Mouse (Mus musculus): ENCODE data around the gene Slc39a8. TPM values are rescaled to one million over a fixed set of nuclear protein-coding genes. Genes with fewer than 3 reads are reported as not detected.

The Slc39a8 gene
- polyA plus RNA-seq, 1 experiment from 2014 or later, result 103 TPM

DNA sequence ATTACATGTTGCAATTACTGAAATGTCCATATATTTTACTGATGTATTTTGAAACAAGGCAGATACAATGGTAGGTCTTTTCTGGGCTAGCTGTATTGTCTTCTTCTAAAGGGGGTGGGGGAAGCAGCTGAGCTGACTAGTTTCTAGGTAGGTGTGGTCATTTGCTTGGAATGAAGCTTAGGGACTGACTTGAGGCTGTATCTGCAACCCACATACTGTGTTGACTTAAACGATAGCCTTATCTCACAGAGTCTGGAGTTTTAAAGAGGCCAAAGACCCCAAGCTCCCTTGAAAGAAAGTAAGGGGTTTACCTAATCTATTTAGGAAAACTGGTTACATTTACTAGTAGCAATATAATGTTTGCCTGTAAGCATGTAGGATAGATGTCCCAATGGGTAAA lies 2.9 kb downstream of the Slc39a8 start:
- peak; percentile 72 for ATAC-seq
- H3K4me3 ChIP-seq, result peak overlapping the region; percentile 85
- no peaks in the 10 kb centered on the region for H3K27me3 ChIP-seq (replicated peaks)
- WGBS (ENCODE audit: insufficient replicate concordance), result 0% methylated on average over 1 of the region's 1 CpGs
- peak overlapping the region; percentile 90 for H3K4me2 ChIP-seq
- peaks cover 39% of the 10 kb centered on the region for H3K36me3 ChIP-seq
- H3K9ac ChIP-seq, result peak overlapping the region; percentile 91
- no peaks in the 10 kb centered on the region for H3K9me3 ChIP-seq (replicated peaks)
- peak overlapping the region; percentile 99 for H3K27ac ChIP-seq
- peaks cover 62% of the 10 kb centered on the region for H3K4me1 ChIP-seq

DNA sequence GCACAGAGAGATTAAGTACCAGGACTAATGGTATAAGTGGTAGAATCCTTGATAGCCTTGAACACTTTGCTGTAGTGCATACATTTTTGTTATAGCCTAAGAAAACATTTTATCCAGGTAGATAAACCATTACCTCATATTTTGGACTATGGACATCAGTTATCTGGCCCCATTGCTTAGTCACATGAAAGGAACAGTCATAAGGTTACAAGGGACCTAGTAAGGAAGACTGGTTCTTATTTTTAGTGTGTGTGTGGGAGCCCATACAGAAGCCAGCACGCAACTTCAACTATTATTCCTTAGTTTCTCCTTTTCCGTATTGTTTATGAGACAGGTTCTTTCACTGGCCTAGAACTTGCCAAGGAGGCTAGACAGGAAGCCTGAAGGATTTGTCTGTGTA lies 7.4 kb downstream of the Slc39a8 start:
- WGBS (ENCODE audit: insufficient replicate concordance), result 95% methylated on average over 2 of the region's 2 CpGs
- peaks cover 75% of the 10 kb centered on the region for H3K36me3 ChIP-seq
- no peak overlapping the region for H3K27ac ChIP-seq
- H3K9ac ChIP-seq, result no peak overlapping the region
- peaks cover 62% of the 10 kb centered on the region for H3K4me1 ChIP-seq
- H3K4me3 ChIP-seq, result no peak overlapping the region
- no peaks in the 10 kb centered on the region for H3K27me3 ChIP-seq (replicated peaks)
- no peaks in the 10 kb centered on the region for H3K9me3 ChIP-seq (replicated peaks)
- no peak overlapping the region for H3K4me2 ChIP-seq
- no peak for ATAC-seq

DNA sequence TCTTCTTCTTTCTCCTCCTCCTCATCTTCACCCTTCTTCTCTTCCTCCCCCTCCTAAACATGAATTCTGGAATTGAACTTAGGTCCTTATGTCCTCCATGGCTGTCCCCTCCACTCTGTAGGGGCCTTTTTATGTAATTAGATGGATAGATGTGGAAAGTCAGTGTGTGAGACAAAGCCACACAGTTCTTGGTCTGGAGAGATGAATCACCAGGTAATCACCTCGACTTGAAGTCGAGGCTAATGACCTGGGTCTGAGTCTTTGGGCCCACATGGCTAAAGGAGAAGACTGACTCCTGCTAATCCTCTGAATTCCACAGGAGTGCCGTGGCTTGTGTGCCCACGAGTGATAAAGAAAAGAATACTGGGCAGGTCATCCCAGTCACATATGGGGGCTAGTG lies 7.8 kb downstream of the Slc39a8 start:
- peaks cover 75% of the 10 kb centered on the region for H3K36me3 ChIP-seq
- 58% methylated on average over 4 of the region's 4 CpGs for WGBS (ENCODE audit: insufficient replicate concordance)
- ATAC-seq, result no peak
- H3K4me3 ChIP-seq, result no peak overlapping the region
- H3K4me1 ChIP-seq, result peaks cover 62% of the 10 kb centered on the region
- H3K9ac ChIP-seq, result no peak overlapping the region
- H3K9me3 ChIP-seq (replicated peaks), result no peaks in the 10 kb centered on the region
- H3K27me3 ChIP-seq (replicated peaks), result no peaks in the 10 kb centered on the region
- H3K27ac ChIP-seq, result no peak overlapping the region
- H3K4me2 ChIP-seq, result no peak overlapping the region

DNA sequence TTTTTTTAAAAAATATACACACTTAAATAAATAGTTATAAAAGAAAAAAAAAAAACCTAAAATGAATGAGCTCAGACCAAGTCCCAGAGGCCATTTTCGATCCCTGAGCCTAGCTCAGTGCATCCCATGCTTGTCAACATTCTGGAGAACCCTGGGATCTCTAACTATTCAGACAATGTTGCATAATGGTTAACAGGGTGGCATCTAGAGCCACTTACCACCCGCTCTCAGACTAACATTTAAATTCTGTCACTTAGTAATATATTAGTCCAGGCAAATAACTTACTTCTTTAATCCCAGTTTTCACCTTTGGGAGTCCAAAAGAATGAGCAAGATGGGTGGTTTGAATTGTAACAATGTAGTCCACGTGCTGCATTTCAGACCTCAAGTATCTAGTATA lies 9.9 kb downstream of the Slc39a8 start:
- Histone ChIP-seq H3K4me3 (no peak overlapping the region), H3K4me2 (no peak overlapping the region), H3K4me1 (peaks cover 62% of the 10 kb centered on the region), H3K36me3 (peaks cover 75% of the 10 kb centered on the region), H3K27ac (no peak overlapping the region), H3K9ac (no peak overlapping the region), H3K27me3 (replicated peaks) (no peaks in the 10 kb centered on the region), H3K9me3 (replicated peaks) (no peaks in the 10 kb centered on the region)
- 85% methylated on average over 3 of the region's 3 CpGs for WGBS (ENCODE audit: insufficient replicate concordance)
- ATAC-seq, result no peak

DNA sequence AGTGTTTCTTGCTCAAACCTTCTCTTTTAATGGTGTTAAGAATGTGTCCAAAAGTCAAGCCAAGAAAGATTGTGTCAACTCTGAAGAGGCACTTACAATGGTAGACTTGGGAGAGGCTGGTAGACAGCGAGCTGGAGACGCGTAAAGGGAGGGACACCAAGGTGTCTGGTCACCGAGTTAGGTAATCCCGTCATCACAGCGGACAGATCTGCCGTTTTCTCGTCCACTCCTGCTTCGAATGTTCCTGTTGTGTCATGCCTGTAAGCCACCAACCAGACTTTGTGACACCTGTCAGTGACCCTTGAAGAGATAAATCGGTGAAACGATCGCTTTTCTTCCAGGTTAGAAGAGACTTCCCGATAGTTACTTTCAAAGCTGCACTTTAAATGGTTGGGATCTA lies 14.5 kb downstream of the Slc39a8 start:
- Histone ChIP-seq H3K9me3 (replicated peaks) (no peaks in the 10 kb centered on the region), H3K27ac (no peak overlapping the region), H3K27me3 (replicated peaks) (no peaks in the 10 kb centered on the region), H3K4me2 (no peak overlapping the region), H3K4me3 (no peak overlapping the region), H3K4me1 (peaks cover 70% of the 10 kb centered on the region), H3K36me3 (peaks cover 49% of the 10 kb centered on the region), H3K9ac (no peak overlapping the region)
- WGBS (ENCODE audit: insufficient replicate concordance), result 85% methylated on average over 13 of the region's 13 CpGs
- ATAC-seq, result no peak

DNA sequence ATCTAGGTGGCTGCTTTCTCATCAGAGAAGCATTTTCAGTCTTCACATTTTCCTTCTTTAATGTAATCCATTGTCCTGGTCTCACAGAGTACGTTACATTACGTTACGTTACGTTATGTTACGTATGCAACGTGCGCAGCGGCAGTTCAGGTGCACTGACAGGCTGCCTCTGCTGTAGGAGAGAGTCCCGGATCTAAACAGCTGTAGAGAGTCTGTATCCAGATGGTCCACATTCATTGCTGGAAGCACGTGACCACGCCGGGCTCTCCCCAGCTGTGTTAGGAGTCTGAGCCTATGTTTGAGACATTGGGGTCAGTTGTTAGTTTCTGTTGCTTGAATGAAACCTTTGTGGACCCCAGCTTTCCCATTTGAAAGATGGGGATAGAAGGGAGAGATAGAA lies 15.1 kb downstream of the Slc39a8 start:
- 92% methylated on average over 12 of the region's 12 CpGs for WGBS (ENCODE audit: insufficient replicate concordance)
- H3K27me3 ChIP-seq (replicated peaks), result no peaks in the 10 kb centered on the region
- H3K9ac ChIP-seq, result no peak overlapping the region
- peaks cover 77% of the 10 kb centered on the region for H3K4me1 ChIP-seq
- no peak for ATAC-seq
- H3K4me3 ChIP-seq, result no peak overlapping the region
- H3K4me2 ChIP-seq, result no peak overlapping the region
- H3K27ac ChIP-seq, result no peak overlapping the region
- H3K9me3 ChIP-seq (replicated peaks), result no peaks in the 10 kb centered on the region
- peaks cover 47% of the 10 kb centered on the region for H3K36me3 ChIP-seq

DNA sequence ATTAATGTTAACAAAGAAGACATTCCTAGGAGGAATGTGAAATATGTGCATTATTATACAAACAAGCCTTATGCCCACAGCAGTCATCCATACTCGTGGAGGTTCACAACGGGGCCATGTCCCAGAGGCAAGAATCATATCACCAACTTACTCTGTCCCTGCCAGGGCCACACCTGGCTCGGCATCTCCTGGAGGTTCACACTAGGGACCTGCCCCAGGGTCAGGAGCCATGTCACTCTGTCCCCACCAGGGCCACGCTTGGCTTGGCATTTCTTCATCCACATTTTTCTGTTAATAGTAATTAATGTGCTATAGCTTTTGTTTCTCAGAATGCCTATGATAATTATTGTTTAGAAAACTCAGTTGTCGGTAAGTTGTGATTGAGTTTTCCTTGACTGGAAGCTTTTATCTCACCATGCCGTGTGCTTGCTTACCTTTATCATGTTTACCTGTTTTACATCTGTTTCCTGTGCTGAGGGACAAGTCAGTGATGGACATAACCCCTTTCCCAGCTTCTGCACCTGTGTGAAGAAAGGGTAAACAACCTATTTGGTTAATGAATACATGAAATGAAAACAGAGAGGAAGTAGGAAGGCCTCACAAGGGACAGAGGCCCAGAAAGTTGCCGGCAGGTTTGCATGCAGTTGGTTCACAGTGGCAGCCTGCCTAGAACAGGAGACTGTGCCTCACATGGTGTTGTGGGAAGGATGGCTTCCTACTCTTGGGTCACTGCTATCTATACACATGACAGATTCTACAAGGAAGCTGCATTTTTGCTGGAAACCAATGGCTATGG lies 16.8 kb downstream of the Slc39a8 start:
- peak overlapping the region; percentile 85 for H3K27ac ChIP-seq
- H3K9ac ChIP-seq, result no peak overlapping the region
- WGBS (ENCODE audit: insufficient replicate concordance), result 39% methylated on average over 7 of the region's 7 CpGs
- H3K4me2 ChIP-seq, result peak overlapping the region; percentile 59
- H3K27me3 ChIP-seq (replicated peaks), result no peaks in the 10 kb centered on the region
- H3K4me1 ChIP-seq, result peaks cover 84% of the 10 kb centered on the region
- H3K36me3 ChIP-seq, result peaks cover 36% of the 10 kb centered on the region
- 0 out of 2 replicates have a peak, but pooled peaks have one; percentile 9 for ATAC-seq
- no peaks in the 10 kb centered on the region for H3K9me3 ChIP-seq (replicated peaks)
- H3K4me3 ChIP-seq, result no peak overlapping the region

DNA sequence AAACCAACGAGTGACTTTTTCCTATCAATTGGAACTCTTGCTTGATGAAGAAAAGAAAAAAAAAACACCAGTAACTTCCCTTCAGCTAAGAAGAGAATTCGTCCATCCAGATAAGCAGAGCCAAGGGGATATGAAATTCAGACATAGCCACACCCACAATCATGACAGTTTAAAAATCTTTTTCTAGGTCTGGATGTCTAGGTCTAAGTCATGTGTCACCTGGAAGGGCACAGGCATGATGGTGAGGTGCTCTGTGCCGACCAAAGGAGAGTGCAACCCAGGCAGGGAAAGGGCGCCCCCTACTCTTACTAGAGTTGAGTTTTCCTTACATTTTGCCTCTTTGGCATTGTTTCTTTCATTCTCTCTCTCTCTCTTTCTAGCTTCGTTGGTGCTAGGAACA lies 18.1 kb downstream of the Slc39a8 start:
- no peaks in the 10 kb centered on the region for H3K27me3 ChIP-seq (replicated peaks)
- H3K4me3 ChIP-seq, result peak overlapping the region; percentile 17
- no peaks in the 10 kb centered on the region for H3K9me3 ChIP-seq (replicated peaks)
- peak overlapping the region; percentile 42; the same call in 1 of the 2 replicates for H3K9ac ChIP-seq
- 29% methylated on average over 5 of the region's 5 CpGs for WGBS (ENCODE audit: insufficient replicate concordance)
- peaks cover 31% of the 10 kb centered on the region for H3K36me3 ChIP-seq
- H3K27ac ChIP-seq, result peak overlapping the region; percentile 85
- peaks cover 77% of the 10 kb centered on the region for H3K4me1 ChIP-seq
- H3K4me2 ChIP-seq, result peak overlapping the region; percentile 59
- ATAC-seq, result peak; percentile 59

DNA sequence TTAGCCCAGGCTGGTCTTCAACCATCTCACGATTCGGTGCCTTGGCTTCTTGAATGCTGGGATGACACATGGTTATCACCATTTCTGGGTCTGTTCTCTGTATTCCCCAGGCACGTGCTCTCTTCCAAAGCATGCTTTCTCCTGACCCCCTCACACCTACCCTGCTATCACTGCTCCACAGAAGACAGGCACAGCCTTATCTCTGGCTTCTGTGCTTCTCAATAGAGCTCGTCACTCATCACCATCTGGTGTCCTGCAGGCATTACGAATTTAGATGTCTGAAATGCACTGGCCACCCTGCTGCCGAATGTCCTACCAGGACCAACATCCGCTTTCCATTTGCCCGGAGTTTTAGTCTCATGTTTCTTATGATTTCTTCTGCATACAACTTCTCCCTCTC lies 18.6 kb downstream of the Slc39a8 start:
- no peaks in the 10 kb centered on the region for H3K9me3 ChIP-seq (replicated peaks)
- peak overlapping the region; percentile 17 for H3K4me3 ChIP-seq
- H3K4me1 ChIP-seq, result peaks cover 72% of the 10 kb centered on the region
- WGBS (ENCODE audit: insufficient replicate concordance), result 23% methylated on average over 8 of the region's 8 CpGs
- H3K27ac ChIP-seq, result peak overlapping the region; percentile 85
- peak; percentile 98 for ATAC-seq
- peaks cover 32% of the 10 kb centered on the region for H3K36me3 ChIP-seq
- H3K27me3 ChIP-seq (replicated peaks), result no peaks in the 10 kb centered on the region
- H3K9ac ChIP-seq, result 0 out of 2 replicates have a peak overlapping the region, but pooled peaks have one; percentile 0
- peak overlapping the region; percentile 59 for H3K4me2 ChIP-seq

DNA sequence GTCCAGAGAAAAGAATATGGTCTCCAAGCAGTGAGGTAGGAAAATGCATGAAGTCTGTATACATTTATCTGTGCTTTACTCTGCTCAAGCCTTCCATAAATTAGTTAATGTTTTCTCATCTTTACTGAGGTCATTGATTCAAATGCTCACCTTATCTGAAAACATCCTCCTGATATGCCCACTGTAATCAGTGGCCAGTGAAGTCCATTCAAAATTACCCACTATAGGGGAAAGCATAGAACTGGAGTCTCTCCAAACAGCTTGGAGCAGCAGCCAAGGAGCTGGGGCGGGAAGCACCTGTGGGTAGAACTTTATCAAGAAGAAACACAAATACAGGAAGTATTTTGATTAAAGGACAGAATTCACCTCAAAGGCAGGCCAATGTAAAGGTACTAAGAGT lies 19.8 kb downstream of the Slc39a8 start:
- no peak overlapping the region for H3K4me3 ChIP-seq
- H3K27ac ChIP-seq, result 0 out of 2 replicates have a peak overlapping the region, but pooled peaks have one; percentile 34
- no peaks in the 10 kb centered on the region for H3K9me3 ChIP-seq (replicated peaks)
- peaks cover 33% of the 10 kb centered on the region for H3K36me3 ChIP-seq
- H3K4me1 ChIP-seq, result peaks cover 61% of the 10 kb centered on the region
- no peaks in the 10 kb centered on the region for H3K27me3 ChIP-seq (replicated peaks)
- 61% methylated on average over 1 of the region's 1 CpGs for WGBS (ENCODE audit: insufficient replicate concordance)
- H3K9ac ChIP-seq, result 0 out of 2 replicates have a peak overlapping the region, but pooled peaks have one; percentile 0
- H3K4me2 ChIP-seq, result peak overlapping the region; percentile 59
- no peak for ATAC-seq

DNA sequence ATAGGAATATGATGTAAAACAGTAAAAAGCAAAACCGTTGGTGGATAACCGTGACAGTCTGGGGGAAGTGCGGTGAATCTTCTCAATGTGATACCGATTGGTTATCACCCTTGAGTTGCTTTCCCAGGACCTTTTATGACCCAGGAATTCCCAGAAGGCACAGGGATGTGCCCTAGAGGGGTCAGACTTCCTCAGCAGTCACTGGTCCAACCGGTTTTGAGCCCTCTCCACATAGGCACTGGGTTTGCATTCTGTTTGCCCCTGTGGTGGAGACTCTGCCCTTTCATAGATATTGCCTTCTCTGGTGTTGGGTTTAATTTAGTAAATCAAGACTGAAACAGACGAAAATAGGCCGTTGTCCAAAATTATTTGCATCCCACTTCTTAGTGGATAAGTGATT lies 20.8 kb downstream of the Slc39a8 start:
- 77% methylated on average over 7 of the region's 7 CpGs for WGBS (ENCODE audit: insufficient replicate concordance)
- Histone ChIP-seq H3K9ac (no peak overlapping the region), H3K4me1 (peaks cover 51% of the 10 kb centered on the region), H3K36me3 (peaks cover 36% of the 10 kb centered on the region), H3K27me3 (replicated peaks) (no peaks in the 10 kb centered on the region), H3K4me2 (no peak overlapping the region), H3K4me3 (no peak overlapping the region), H3K9me3 (replicated peaks) (no peaks in the 10 kb centered on the region), H3K27ac (no peak overlapping the region)
- no peak for ATAC-seq

DNA sequence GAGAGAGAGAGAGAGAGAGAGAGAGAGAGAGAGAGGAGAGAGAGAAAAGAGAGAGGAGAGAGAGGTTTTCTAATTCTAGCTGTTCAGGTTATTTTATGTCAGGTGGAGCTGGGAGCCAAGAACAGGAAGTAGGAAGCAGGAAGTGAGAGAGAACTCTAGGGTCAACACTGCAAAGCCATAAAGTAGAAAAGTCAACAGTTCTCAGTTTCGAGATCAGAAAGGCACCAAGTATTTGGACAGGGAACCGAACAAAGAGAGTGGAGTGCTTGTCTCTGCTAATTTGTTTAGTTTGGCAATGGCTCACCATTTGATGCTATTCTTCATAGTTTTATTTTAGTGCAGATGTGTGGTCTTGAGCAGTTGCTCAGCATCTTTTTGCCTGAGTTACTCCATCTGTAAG lies 26.5 kb downstream of the Slc39a8 start:
- Histone ChIP-seq H3K4me1 (peaks cover 40% of the 10 kb centered on the region), H3K36me3 (peaks cover 57% of the 10 kb centered on the region)

More for the DNA sequence above, 26.5 kb downstream of the Slc39a8 start:
- no peak overlapping the region for H3K27ac ChIP-seq
- no peak for ATAC-seq
- 69% methylated on average over 2 of the region's 2 CpGs for WGBS (ENCODE audit: insufficient replicate concordance)
- H3K9ac ChIP-seq, result no peak overlapping the region
- no peak overlapping the region for H3K4me2 ChIP-seq
- no peak overlapping the region for H3K4me3 ChIP-seq
- no peaks in the 10 kb centered on the region for H3K9me3 ChIP-seq (replicated peaks)
- no peaks in the 10 kb centered on the region for H3K27me3 ChIP-seq (replicated peaks)

All from liver, embryonic 12.5 days (tissue).